Mouse (Mus musculus) stomach, embryonic 16.5 days (tissue): ENCODE measurements around the gene Stk32c. TPM values are rescaled to one million over a fixed set of nuclear protein-coding genes. Genes with fewer than 3 reads are reported as not detected.

Source experiments
- ATAC-seq: fragments of 200-750 bp; cut with Nextera tagmentation; 2 replicates; pipeline ENCODE4 v1.8.0; 2017; ENCODE audit warnings: moderate number of reproducible peaks, moderate TSS enrichment; ENCODE audit not compliant: insufficient read depth, low FRiP score
- H3K27ac ChIP-seq: fragments of 300-500 bp; sonication (generic); 2 replicates; pipeline ENCODE4 v1.5.1; 2014; ENCODE audit warnings: low read length
- H3K27me3 ChIP-seq: fragments of 300-500 bp; sonication (generic); 2 replicates; pipeline ENCODE4 v1.6.1; 2014; ENCODE audit warnings: low read length, control low read depth, mixed read lengths; ENCODE audit not compliant: control insufficient read depth, insufficient read depth
- H3K36me3 ChIP-seq: fragments of 300-500 bp; sonication (generic); 2 replicates; pipeline ENCODE4 v1.6.1; 2014; ENCODE audit warnings: low read length; ENCODE audit not compliant: control insufficient read depth, insufficient read depth
- H3K4me1 ChIP-seq: fragments of 300-500 bp; sonication (generic); 2 replicates; pipeline ENCODE4 v1.6.1; 2014; ENCODE audit warnings: low read length, control low read depth, mixed read lengths; ENCODE audit not compliant: control insufficient read depth, insufficient read depth
- H3K4me2 ChIP-seq: fragments of 300-500 bp; sonication (generic); 2 replicates; pipeline ENCODE4 v1.6.1; 2014; ENCODE audit warnings: low read depth, low read length, mixed read lengths
- H3K4me3 ChIP-seq: fragments of 300-500 bp; sonication (generic); replicated peaks from 2 replicates; pipeline ENCODE4 v1.5.1; 2014; ENCODE audit warnings: mild to moderate bottlenecking, low read length
- H3K9ac ChIP-seq: fragments of 300-500 bp; sonication (generic); 2 replicates; pipeline ENCODE4 v1.6.1; 2014; ENCODE audit warnings: low read length
- H3K9me3 ChIP-seq: fragments of 300-500 bp; sonication (generic); replicated peaks from 2 replicates; pipeline ENCODE4 v1.6.1; 2016; ENCODE audit warnings: low read length, control low read depth; ENCODE audit not compliant: control insufficient read depth
- WGBS: fragments of 180-500 bp; shearing (Covaris S2); extraction: QIAGEN DNeasy Blood & Tissue Kit; methylation state at CpG from one replicate; pipeline ENCODE4 v1.1.7; 2014; 5-methylcytosine and 5-hydroxymethylcytosine counted together
- polyA plus RNA-seq: library from polyadenylated mRNA; unstranded; fragments of >200 nt; fragmentation: Nextera tagmentation; extraction: Ambion mirVana; gene quantifications from 2 replicates; pipeline ENCODE4 v1.2.1, GENCODE M21; 2015

Stk32c gene
- polyA plus RNA-seq, 1 experiment from 2014 or later: 0.17 TPM

DNA sequence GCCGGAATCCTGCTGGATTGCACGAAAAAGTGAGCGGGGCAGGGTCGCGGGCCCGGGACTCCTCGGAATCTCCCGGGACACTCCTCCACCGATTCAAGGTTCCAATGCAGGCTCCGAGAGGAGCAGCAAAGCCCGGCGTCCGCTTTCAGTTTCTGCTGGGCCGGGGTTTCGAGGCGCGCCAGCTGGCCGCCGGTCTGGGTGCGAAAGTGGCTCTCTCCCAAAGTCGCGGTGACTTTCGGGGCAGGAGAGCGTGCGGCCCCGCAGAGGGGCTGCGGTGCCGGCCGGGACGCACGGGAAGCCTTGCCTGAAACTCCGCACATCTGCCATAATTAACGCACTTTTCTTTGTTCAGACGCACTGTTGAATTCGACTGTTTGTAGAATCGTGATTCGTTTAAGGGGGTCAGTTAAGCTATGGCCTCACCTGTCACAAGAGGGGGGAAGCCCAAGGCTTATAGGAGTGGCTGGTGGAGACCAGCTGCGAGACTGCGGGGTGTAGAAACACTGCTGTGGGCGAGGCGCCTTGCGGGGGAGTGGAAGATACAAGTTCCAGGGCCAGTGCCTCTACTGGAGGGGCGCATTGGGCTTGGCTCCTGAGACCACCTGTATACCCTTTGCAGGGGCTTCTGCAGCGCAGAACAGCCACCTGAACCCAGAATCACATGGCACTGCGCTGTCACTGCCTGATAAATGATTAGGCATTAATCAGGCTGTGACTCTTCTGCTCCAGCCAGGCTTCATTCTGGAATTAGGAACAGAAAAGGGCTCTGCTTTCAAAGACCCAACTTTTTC, 35.7 kb upstream of the Stk32c start:
- H3K27ac ChIP-seq: peak overlapping the region; percentile 94
- H3K4me1 ChIP-seq: peaks cover 71% of the 10 kb centered on the region
- H3K36me3 ChIP-seq: no peaks in the 10 kb centered on the region
- 1% methylated on average over 45 of the region's 45 CpGs for WGBS
- H3K4me3 ChIP-seq: peak overlapping the region; percentile 76
- H3K9me3 ChIP-seq: no peaks in the 10 kb centered on the region
- peak overlapping the region; percentile 88 for H3K4me2 ChIP-seq
- H3K9ac ChIP-seq: peak overlapping the region; percentile 89
- ATAC-seq: peak; percentile 2; the same call in 1 of the 2 replicates
- no peaks in the 10 kb centered on the region for H3K27me3 ChIP-seq

DNA sequence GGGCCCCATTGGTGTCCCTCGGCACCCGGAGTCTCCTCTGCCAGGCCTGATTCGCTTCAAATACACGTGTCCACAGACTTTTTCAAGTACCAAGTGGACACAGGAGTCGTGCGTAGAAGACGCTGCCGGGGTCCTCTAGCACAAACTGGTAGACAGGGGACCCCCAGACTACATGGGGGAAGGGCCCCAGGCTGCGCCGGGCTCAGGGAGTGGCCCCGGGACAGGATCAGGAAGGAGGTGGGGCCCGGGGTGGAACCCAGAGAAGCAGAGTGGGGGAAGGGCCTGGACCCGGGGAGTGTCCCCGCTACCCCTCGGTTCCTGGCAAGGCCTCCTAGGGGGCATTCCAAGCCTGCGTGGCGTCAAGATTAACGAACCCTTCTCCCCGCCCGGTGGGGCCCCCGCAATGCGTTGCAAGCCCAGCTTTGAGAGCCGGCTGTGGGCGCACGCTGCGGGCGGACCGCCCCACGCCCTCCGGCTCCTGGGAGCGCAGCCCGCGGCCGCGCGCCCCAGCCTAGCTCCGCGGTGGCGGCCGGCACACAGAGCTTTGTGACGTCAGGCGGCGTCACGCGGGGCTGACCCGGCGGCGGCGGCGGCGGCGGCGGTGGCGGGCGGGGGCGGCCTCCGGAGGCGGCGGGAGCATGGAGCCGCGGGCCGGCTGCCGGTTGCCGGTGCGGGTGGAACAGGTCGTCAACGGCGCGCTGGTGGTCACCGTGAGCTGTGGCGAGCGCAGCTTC, 34.9 kb upstream of the Stk32c start, which contains the start of gene Pwwp2b:
TSS of gene Pwwp2b (plus strand) at position 602 of the 734 bp plus-strand sequence.
- Histone ChIP-seq H3K4me1 (peaks cover 64% of the 10 kb centered on the region), H3K9me3 (no peaks in the 10 kb centered on the region), H3K4me3 (peak within 1 kb of the TSS; percentile 76), H3K27ac (peak within 1 kb of the TSS; percentile 94), H3K36me3 (no peaks in the 10 kb centered on the region), H3K9ac (peak within 1 kb of the TSS; percentile 89), H3K4me2 (peak within 1 kb of the TSS; percentile 88), H3K27me3 (no peaks in the 10 kb centered on the region)
- ATAC-seq: peak; percentile 83
- WGBS: under 1% methylated on average over 54 of the region's 72 CpGs

DNA sequence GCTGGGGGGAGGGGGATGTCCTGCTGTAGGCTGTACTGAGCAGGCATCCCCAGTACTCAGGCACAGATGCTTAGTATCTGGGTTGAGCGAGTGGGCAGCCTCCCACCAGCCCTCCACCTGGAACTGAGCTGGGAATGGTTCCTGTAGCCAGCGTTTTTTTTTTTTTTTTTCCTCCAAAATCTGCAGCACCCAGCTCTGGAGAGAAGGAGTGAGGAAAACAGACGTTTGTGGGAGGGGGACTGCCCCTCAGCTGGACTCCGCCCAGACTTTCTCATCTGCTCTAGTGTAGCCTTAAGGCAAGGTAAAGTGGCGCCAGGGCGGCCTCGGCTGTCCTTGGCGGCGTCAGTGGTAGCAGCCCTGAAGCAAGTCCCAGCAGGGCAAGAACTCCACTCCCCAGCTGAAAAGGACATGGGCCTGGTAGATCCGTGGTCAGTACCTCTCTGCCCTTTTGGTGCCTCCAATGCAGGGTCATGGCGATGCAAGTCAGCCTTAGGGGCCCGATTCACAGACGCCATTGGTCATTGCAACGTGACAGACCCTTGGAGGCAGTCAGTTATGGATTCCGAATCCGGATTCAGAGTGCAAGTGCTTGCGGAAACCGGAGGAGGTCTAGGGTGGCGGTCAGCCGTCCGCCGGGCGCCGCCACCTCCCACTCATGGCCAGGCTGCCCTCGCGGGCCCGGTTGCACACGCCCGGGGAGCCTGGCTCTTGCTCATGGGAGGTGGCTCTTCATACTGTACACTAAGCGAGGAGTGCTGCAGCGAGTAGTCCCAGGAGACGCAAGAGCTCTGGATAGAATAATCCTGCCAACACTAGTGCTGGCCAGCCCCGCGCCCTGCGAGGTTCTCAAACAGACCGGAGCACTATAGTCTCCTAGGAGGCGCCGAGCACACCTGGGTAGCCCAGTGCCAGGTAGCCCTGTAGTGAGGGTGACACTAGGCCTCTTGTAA, 34.1 kb upstream of the Stk32c start:
- H3K36me3 ChIP-seq: no peaks in the 10 kb centered on the region
- H3K9ac ChIP-seq: peak overlapping the region; percentile 89
- H3K27ac ChIP-seq: peak overlapping the region; percentile 94
- H3K4me1 ChIP-seq: peaks cover 55% of the 10 kb centered on the region
- peak; percentile 22 for ATAC-seq
- H3K4me2 ChIP-seq: peak overlapping the region; percentile 88
- H3K9me3 ChIP-seq: no peaks in the 10 kb centered on the region
- H3K27me3 ChIP-seq: no peaks in the 10 kb centered on the region
- 10% methylated on average over 38 of the region's 38 CpGs for WGBS
- H3K4me3 ChIP-seq: peak overlapping the region; percentile 76

DNA sequence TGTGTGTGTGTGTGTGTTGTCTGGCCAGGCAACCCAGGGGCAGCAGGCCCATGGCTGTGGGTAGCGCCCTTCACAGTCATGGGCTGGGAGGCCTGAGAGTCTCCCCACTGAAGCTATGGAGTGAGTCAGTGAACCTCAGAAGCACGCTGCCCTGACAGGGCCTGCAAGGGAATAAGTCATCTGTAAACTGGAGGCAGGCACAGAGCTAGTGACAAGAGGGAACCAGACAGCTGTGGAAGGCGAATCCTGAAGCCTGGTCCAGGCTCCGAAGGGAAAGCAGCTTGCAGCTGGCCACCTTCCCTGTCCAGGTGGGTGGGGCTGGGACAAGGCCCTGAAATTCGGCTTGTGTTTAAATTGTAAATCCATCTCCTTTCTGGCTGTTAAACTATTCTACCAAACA, 33.0 kb upstream of the Stk32c start:
- no peaks in the 10 kb centered on the region for H3K36me3 ChIP-seq
- ATAC-seq: no peak
- H3K27me3 ChIP-seq: no peaks in the 10 kb centered on the region
- H3K9ac ChIP-seq: peak overlapping the region; percentile 56
- H3K9me3 ChIP-seq: no peaks in the 10 kb centered on the region
- no peak overlapping the region for H3K4me2 ChIP-seq
- H3K27ac ChIP-seq: peak overlapping the region; percentile 94
- H3K4me3 ChIP-seq: no peak overlapping the region
- peaks cover 44% of the 10 kb centered on the region for H3K4me1 ChIP-seq
- WGBS: 44% methylated on average over 5 of the region's 5 CpGs

DNA sequence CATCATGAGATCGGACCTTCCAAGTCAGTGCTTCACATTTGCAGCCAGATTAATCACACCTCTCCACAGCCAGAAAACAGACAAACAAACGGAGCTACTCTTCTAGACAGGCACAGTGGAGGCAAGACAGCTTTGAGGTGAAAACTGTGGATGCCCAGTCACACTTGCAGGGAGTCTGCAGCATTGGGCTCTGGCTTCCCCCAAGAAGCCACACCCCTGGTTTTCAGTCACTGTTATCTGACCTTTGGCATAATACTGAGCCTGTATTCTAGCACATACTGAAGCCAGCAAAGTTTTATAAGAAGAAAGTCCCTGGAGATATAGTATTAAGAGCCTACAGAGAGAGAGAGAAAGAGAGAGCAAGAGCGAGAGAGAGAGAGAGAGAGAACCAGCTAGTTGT, 26.3 kb upstream of the Stk32c start:
- Histone ChIP-seq H3K9ac (no peak overlapping the region), H3K4me3 (no peak overlapping the region), H3K27me3 (no peaks in the 10 kb centered on the region), H3K27ac (no peak overlapping the region), H3K4me2 (no peak overlapping the region), H3K36me3 (no peaks in the 10 kb centered on the region), H3K9me3 (no peaks in the 10 kb centered on the region), H3K4me1 (peaks cover 13% of the 10 kb centered on the region)
- 71% methylated on average over 3 of the region's 3 CpGs for WGBS
- no peak for ATAC-seq

DNA sequence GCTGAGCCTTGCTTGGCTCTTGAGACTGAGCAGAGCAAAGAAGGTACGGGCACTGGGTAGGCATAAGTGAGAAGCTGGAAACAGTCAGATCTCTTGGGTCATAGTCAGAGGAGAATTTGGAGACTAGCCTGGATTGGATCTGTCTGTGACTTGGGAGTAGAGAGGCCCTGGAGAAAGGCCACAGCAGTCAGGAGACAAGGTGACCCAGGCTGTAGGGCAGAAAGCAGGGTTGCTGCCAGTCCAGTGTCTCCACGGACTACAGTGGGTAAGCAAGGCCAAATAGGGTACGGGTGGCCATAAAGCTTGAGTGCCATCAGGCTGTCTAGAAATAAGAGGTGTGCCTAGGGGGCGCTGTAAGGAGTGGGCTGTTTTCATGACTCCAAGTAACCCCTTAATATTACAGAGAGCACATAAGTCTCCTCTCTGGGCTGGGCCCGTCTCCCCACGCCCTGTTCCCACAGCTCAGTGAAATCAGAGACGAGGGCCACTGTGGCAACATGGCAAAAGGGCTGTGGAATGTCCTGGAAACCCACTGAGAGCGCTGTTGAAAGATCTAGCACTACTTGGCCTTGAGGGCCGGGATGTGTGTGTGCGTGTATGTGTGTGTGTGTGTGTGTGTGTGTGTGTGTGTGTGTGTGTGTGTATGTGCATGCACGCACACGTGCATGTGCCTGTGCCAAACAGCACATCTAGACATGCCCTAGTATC, 22.7 kb upstream of the Stk32c start:
- Histone ChIP-seq H3K4me1 (peaks cover 20% of the 10 kb centered on the region), H3K4me2 (no peak overlapping the region), H3K9ac (no peak overlapping the region), H3K4me3 (no peak overlapping the region), H3K27ac (peak overlapping the region; percentile 61; the same call in 1 of the 2 replicates), H3K9me3 (no peaks in the 10 kb centered on the region), H3K27me3 (no peaks in the 10 kb centered on the region), H3K36me3 (no peaks in the 10 kb centered on the region)
- ATAC-seq: no peak
- WGBS: 82% methylated on average over 12 of the region's 12 CpGs

DNA sequence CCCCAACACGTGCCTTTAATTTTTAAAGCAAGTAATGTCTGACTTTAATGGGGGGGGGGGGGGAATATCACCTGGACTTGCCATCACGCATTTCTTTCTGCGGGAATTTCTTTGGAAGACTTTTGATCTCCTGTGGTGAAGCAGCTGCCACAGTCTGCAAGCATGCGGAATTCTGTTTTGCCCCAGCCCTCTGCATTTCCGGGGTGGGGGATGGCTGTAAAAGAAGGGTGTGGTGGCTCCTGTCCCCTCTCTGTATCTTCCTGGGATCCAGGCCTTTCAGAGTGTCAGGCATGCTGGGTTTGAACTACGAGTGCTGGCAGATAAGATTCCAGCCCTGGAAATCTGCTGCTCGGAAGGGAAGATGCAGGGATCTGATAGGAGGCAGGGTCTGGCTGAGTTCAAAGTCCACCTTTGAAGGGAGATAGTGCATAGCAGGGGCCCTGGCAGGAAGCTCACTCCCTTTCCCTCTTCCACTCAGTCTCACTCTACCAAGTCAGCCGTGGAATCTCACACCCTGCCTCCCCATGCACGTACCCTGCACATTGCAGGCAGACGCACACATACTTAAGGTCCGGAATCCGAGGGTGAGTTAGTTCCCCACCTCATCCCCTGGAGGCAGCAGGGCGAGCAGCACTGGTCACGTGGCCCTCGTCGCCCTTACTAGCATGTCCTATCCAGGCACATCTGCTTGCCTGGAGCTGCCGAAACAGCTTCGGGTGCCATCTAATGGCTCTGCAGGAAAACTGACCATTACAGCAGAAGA, 21.5 kb upstream of the Stk32c start:
- Histone ChIP-seq H3K27me3 (no peaks in the 10 kb centered on the region), H3K4me2 (peak overlapping the region; percentile 39), H3K27ac (peak overlapping the region; percentile 61), H3K9me3 (no peaks in the 10 kb centered on the region), H3K9ac (peak overlapping the region; percentile 62), H3K36me3 (no peaks in the 10 kb centered on the region), H3K4me3 (0 out of 2 replicates have a peak overlapping the region, but pooled peaks have one; percentile 14), H3K4me1 (peaks cover 20% of the 10 kb centered on the region)
- peak; percentile 54; the same call in 1 of the 2 replicates for ATAC-seq
- WGBS: 13% methylated on average over 18 of the region's 18 CpGs
